Mouse (Mus musculus) common myeloid progenitor, adult 5-6 weeks (primary cell): Measurements from ENCODE around the gene Erc2. TPM values are rescaled to one million over a fixed set of nuclear protein-coding genes. Genes with fewer than 3 reads are reported as not detected.
"Not testable (repeated sequence)": the region's sequence is repeated elsewhere in the genome, so short reads cannot be mapped to it uniquely, and the experiment has no call there.

Experiments
- ATAC-seq: replicated peaks from 2 replicates; pipeline ENCODE4 v1.8.0; 2016; ENCODE audit warnings: low read depth, mild to moderate bottlenecking, moderate TSS enrichment, inconsistent platforms; ENCODE audit not compliant: poor library complexity, severe bottlenecking
- total RNA-seq: library from RNA; stranded (forward); fragments of 200-1000, 187-1606 nt; gene quantifications from 2 replicates; pipeline ENCODE4 v1.2.3, GENCODE M21; 2017

Gene Erc2
- not detected in 2 replicates for total RNA-seq

DNA sequence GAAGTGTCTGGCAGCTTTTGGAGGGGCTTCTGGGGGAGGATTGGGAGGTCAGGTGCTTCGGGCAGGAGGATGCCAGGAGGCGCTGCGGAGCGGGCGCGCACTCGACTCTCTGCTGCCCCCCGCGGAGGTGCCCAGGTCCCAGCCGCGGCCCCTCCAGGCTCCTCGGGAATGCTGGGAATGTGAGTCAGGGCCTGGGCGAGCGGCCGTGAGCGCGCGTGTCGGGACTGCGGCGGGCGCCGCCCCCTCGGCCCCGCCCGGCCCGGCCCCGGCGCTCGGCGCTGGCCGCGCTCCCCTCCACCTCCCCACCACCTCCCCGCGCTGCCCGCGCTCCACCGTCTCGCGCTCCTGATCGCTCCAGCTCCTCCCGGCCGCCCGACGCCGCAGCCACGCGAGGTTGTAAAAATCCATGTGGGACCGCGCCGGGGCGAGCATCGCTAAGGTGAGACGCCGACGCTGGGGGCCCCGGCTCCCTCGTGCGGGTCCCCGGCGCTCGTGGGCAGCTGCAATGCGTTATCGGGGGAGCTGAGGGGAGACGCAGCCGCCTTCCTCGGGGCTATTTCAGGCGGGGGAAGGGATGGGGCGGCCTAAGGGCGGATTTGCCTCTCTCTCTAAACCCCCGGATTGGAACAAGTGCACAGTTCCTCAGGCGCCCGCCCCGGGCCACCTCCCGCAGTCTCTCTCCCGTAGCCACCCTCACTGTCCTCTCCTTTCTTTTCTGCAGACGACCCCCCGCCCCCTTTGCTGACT, at the start of gene Erc2:
TSS of gene Erc2 (plus strand) at position 253 of the 747 bp plus-strand sequence.
- no peak for ATAC-seq

GRCm38 (mm10) chr14:27578443-27578842, 43.8 kb upstream of the Erc2 start:
- no peak for ATAC-seq

DNA sequence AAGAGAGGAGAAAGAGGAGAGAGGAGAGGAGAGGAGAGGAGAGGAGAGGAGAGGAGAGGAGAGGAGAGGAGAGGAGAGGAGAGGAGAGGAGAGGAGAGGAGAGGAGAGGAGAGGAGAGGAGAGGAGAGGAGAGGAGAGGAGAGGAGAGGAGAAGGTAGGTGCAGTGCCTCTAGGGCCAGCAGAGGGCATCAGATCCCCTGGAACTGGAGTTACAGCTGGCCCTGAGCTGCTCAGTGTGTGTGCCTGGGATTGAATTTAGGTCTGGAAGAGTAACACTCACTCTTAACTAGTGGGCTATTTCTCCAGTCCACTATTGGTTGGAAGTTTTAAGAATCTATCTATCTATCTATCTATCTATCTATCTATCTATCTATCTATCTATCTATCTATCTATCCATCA, 32.6 kb upstream of the Erc2 start:
- ATAC-seq, result not testable (repeated sequence)

- ATAC-seq, result no peak
Observed at GRCm38 (mm10) chr14:27592163-27592562, 30.1 kb upstream of the Erc2 start.

- ATAC-seq, result peak; percentile 99
Observed at GRCm38 (mm10) chr14:27596265-27596664, 26.0 kb upstream of the Erc2 start.

DNA sequence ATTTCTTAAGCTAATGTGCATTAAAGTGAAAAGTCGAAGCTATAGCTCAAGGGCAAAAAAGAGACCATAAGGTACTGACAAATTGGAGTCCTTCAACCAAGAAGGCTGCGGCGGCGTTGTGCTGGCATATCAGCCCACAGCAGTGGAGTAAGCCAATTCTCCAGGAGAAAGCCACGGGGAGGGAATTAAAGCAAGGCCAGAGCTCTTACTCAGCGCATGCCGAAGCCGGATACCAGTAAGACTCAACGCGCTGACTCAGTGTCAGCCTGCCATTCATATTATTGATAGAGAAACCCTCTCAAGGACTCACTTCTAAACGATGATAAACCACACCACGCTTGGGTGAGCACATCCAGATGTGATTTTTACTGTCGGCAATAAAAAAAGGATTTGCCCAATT, 20.1 kb upstream of the Erc2 start:
- ATAC-seq, result no peak

DNA sequence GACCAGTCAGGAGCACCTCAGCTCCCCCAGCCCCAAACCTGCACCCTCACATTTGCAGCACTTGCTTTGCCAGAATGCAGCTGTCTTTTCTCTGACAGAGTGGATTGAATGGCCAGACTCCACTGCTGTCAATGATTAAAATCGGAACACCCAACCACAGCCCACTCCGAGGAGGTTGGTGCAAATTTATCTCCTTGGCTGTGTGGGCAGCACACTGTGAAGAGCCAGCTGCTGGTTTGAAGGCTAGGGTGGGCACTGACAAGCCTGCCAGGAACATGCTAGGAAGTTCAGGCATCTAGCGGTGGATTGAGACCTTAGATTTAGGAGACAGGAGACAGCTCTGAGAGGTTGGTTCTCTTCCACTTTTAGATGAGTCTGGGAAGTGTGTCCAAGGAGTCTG, 14.8 kb upstream of the Erc2 start:
- no peak for ATAC-seq

- no peak for ATAC-seq
Observed at GRCm38 (mm10) chr14:27613766-27614165, 8.5 kb upstream of the Erc2 start.

DNA sequence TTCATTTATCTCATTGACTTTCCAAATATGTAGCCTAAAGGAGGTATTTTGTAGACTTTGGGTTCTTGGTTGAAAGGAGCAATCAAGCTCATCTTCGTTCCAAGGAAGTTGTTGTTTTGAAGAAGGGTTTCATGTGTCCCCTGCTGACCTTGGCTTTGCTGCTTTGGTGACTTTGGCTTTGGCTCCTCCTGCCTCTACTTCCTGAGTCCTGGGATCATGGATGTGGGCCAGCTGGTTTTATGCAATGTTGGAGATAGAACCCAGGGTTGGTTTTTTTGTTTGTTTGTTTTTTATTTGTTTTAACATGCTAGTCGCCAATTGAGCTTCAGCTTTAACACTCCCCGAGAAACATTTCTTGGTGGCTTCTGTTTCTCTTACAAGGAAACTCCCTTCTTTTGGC, 4.9 kb upstream of the Erc2 start:
- ATAC-seq, result no peak

DNA sequence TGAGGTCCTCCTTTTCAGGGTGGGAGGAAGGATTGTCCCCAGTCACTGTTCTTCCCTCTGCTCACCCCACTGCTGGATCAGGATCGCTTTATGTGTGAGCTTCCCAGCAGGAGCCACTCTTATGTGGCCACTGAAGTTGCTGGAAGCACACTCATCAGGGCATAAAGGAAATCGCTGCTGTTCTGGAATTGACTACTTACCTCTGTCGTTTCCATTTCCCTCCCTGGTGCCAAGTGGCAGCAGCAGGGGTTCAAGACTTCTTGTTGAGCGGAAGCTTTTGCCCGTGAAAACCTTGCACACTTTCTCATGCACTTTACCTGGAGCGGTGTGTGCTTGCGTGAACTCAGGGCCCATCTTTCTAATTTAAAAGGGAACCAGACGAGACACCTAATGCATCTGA, 652 bp upstream of the Erc2 start:
- no peak for ATAC-seq

- no peak for ATAC-seq
Observed at GRCm38 (mm10) chr14:27622923-27623219, 643 bp downstream of the Erc2 start.

GRCm38 (mm10) chr14:27623368-27623767, 1.1 kb downstream of the Erc2 start:
- no peak for ATAC-seq

- no peak for ATAC-seq
Observed at GRCm38 (mm10) chr14:27628701-27629100, 6.5 kb downstream of the Erc2 start.

GRCm38 (mm10) chr14:27629369-27630012, 7.3 kb downstream of the Erc2 start:
- ATAC-seq, result no peak

- ATAC-seq, result no peak
Observed at GRCm38 (mm10) chr14:27630973-27631640, 8.9 kb downstream of the Erc2 start.

- ATAC-seq, result no peak
Observed at GRCm38 (mm10) chr14:27634761-27635160, 12.5 kb downstream of the Erc2 start.

DNA sequence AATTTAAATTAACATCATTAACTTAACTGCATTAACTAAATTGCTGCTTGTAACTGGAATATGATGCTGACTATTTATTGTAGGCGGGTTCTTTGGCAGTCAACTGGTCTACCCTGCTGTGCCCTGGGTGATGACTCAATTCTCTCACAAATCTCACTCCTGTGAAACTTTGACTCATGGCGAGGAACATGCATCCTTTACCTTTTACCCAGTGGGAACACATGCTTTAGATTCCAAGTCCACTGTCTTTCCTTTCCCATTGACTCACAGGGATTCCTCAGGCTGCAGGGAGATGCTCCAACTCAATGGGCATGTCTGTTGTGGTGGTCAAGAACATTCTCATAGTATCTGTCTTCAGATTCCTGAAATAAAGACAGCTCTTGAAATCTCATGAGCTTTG, 14.3 kb downstream of the Erc2 start:
- ATAC-seq, result no peak

- no peak for ATAC-seq
Observed at GRCm38 (mm10) chr14:27641382-27641781, 19.2 kb downstream of the Erc2 start.

GRCm38 (mm10) chr14:27642981-27643380, 20.8 kb downstream of the Erc2 start:
- ATAC-seq, result no peak

DNA sequence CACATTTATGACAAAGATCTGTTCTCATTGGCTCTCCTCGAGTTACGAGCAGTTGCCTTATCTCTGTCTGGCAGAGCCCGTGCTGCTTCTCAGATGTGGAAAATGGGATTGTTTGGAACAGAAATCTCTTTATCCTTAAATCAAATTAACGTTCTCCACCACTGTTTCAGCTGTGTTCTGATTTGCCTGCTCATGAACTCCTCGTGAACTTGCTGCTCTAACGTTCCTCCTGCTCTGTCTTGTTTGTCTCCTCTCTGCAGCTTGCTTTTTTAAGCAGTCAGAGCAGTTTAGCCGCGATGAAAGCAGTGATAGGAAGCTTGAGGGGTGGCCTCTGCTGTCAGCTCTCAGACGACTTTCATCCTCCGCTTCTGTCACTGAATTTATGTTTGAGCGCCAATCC, 32.4 kb downstream of the Erc2 start:
- no peak for ATAC-seq

- no peak for ATAC-seq
Observed at GRCm38 (mm10) chr14:27658616-27659015, 36.4 kb downstream of the Erc2 start.
